Mouse (Mus musculus) urinary bladder, adult 2 months (tissue): ENCODE data around the gene Ier5. TPM values are rescaled to one million over a fixed set of nuclear protein-coding genes. Genes with fewer than 3 reads are reported as not detected.

Experiments used
- DNase-seq: peaks from one replicate; pipeline ENCODE4 v3.0.0; 2022; ENCODE audit warnings: low spot score
- polyA plus RNA-seq: library from polyadenylated mRNA; depleted of rRNA; stranded (reverse); fragments of >200 nt; gene quantifications from 2 replicates; pipeline ENCODE4 v1.2.3, GENCODE M21; 2012; rRNA removed

The Ier5 gene
- polyA plus RNA-seq, result 29.7 and 40.7 TPM in 2 replicates

DNA sequence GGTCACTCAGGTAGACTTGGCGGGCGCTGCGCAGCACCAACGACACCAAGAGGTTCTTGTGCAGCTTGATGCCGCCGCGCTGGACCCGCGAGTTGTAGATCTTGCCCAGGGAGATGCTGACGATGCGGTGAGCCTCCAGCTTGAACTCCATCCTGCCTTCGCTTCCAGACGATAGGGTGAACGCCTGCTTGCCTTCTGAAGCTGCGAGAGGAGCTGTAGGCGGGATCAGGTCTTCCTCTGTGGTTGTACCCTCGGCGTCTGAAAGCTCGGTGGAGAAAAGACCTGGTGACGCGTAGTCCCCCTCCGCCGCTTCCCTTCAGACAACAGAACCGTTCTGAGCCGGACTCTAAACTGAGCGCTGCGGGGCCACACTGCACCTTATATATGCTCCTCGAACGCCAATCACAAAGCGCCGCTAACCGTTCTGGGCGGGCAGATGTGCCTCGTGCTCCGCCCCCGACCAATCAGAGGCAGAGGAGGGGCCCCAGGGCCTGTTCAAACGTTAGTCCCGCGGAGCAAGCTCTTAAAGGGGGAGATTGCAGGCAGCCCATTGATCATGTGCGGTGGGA, at the start of gene Ier5:
TSS of gene Ier5 (minus strand) at position 357 of the 569 bp plus-strand sequence.
- DNase-seq, result peak; percentile 99

DNA sequence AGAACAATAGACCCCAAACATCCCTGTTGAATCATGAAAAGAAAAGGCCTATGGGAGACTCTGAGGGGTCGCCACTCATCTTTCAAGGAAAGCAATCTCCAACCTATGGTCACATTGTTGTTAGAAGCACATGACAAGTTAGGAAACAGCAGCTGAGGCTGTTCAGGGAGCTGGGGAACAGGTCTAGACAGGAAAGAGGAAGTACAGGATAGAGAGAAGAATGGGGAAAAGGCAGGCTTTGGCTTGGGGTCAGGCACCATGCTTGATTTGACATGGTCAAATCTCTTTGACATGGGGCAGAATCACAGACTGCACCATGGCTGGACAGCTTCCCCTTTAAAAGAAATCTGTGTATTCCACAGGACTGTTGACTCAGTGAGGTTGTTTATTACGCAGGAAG, 47.8 kb upstream of the Ier5 start:
- no peak for DNase-seq

DNA sequence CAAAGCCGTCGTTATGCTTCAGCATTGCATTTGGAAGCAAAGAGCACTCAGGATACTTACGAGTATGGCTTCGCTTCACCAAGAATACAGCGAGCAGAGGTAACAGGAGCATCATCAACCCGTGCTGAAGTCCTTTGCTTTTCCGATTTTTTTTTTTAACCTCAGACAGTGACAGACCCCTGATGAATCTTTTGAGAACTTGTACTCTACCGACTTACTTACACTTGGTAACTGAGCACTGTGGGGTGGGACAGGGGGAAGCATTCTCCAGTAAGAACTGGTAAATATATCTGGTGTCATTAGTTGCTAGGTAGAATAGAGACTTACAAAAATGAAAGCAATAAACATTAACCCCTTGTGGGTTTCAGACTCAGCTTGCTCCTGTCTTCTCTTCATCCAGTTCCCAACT, 47.1 kb upstream of the Ier5 start, which contains the start of gene Mr1:
TSS of gene Mr1 (minus strand) at position 243 of the 409 bp plus-strand sequence.
- no peak for DNase-seq

DNA sequence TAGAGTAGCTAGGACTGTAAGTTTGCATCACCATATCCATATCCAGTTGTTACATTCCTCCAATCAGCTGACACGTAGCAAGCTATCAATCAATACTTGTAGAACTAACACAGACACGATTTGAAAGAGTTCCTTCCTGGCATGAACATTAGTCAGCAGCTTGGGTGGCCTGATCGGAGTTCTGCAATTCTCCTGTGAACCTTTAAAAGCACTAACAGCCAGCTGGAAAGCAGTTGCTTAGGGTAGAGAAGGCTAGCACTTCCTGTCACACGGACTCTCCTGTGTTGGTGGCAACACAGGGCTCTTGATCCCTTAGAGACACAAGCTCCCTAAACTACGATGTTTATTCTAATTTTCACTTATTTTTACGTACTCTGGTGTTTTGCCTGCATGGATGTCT, 46.2 kb upstream of the Ier5 start:
- no peak for DNase-seq

DNA sequence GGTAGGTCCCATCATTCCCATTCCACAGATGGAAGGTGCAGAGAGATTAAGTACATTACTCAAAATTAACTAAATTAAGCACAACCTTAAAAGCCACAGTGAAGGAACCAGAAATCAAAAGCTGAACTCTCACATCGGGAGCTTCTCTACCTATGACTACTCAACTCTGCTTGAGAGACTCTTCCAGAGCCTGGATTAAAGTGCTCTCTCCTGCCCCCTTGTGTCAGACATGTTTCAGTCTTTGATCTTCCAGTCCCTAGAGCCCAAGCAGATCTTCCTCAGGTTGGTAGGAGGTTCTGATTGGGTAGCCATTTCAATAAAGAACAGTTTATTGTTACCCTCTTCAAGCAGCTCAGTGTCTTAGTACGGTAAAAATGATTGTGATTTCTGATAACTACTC, 40.6 kb upstream of the Ier5 start:
- DNase-seq, result no peak

DNA sequence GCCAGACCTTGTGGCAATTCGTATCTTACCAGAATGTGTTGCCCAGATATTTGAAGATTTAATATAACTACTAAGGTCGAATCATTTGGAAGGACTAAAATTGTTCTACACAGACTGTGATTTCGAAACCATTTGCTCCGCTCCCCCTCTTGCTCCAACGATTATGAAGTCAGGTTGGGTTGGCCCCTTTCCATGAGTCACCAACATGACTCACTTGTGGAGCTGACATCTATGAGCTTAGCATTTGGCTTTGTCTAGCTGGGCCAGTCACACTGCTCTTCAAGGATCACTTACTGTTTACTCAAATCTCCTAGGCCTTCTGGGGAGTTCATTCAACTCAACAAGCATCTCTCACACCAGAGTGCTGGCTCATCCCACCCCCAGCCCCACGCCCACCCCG, 39.4 kb upstream of the Ier5 start:
- no peak for DNase-seq

DNA sequence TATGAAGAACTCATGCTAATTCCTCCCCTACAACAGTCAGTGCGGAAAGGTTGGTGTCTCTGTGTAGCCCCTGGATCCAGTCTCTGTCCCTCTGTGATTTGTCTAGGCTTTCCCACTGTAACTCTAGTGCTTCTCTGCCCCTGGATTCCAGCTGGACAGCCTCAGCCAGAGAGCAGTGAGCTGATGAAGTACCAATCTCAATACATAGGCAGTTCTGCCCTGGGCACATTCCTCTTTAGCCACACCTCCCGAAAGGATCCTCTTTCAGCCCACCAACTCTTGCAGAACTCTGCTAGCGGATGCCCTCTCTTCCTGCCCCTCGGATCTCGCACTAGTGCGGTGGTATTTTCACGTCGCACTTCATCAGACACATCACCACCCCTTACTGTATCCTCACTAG, 35.4 kb upstream of the Ier5 start:
- DNase-seq, result no peak

DNA sequence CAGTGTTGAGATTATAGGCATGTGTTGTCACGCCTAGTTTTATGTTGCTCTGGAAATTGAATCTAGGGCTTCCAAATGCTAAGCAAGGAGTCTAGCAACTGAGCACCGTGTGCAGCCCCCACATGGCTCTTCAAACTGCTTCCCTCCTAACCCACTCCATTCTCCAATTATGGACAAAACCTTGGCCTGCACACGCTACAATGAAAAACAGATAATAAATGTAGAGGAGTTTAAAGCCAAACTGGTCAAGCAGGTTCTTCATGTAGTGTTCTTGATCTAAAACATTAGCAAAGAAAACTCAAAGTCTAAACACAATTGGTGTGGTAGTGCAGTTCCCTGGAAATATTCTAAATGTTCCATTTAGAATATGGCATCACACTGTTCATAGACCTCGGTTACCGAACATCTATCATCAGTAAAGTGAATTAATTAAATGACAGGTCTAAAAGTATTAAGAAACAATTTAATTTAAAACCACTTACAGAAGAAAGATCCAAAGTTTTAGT, 28.0 kb upstream of the Ier5 start:
- DNase-seq, result no peak

DNA sequence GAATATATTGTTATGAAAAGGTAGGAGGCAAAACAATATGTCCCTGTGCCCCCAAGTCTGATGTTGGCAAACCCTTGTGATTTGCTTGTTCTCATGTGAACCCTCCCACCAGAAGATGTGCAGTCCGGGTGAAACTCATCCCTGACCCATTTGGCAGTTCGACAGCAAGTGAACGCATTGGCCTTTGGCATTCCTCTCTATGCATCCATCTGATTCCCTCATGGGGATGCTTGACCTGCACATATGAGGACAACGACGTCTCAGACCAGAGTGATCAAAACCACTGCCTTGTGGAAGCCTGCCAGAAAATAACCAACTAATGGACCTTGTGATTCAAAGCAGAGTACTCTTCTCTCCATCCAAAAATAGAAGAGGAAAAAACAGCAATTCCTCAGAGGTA, 27.3 kb upstream of the Ier5 start:
- no peak for DNase-seq

DNA sequence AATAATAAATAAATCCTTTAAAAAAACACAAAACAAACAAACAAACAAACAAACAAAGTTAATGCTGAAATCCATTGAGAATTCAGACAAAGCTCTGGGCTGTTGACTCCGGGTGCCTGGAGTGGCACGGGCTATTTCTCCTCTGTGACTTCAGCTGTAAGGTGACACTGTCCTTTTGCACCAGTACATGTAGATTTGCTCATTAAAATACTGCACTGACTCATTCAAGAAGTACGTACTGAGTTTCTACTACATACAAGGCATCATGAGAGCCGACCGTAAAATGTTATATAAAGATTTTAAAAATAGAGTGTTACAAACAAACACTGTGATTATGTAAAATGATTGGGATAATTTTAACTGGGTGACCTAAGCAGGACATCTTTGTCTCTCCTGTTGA, 25.0 kb upstream of the Ier5 start:
- no peak for DNase-seq

DNA sequence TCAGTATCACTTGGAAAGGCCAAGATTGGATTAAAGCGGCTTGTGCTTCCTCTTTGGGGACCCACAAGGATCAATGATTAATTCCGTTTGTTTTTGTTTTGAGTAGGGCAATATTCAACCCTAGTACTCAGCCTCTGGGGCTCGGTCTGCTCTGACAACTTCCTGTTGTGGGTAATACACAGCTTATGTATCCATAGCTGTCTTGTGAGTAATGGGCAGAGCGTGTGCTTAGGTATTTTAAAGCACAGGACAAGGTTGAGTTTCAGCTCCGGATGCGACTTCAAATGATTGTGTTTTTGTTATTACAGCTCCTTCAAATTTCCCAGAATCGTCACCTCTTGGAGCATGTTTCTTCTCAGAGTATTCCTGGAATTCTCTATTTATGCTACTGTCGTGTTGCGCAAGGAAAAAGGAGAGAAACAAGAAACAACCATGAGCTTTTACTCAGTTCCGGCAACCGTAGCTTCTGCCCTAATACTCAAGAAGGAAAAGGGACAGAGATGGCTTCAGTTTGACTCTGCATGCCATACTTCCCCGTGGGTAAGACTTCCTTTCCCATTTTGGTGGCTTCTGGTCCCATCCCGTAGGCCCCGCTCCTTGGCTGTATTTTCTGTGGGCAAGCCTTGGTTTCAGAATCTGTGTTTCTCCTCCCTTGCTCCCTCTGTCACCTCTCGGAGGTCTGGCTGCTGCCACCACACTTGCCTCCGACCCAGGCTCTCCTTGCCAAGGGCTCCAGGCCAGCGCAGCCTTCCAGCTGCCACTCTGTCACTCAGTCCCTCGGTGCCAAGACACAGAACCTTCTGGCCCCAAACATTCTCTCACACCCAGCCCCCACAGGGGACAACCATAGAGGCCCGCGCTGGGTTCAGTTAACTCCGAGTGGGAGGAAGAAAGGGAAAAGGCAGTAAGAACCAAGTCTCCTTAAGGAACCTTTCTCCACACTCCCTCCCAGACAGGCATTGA, 22.8 kb upstream of the Ier5 start:
- no peak for DNase-seq

DNA sequence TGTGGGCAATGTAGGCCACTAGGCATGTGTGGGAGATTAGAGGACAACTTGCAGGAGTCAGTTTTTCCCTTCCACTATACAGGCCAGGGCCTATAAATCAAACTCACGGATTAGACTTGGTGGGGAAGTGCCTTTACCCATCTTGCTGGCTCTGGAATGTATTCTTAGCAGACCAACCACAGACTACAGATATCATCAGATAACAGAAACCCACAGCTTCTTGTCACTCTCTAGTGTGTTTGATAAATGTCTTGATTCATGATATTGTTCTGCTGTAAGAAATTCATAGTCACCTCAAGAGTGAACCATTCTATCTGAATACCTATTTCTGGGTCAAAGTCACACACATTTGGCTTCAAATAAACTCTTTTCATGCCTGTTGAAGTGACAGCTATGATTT, 20.3 kb upstream of the Ier5 start:
- no peak for DNase-seq

DNA sequence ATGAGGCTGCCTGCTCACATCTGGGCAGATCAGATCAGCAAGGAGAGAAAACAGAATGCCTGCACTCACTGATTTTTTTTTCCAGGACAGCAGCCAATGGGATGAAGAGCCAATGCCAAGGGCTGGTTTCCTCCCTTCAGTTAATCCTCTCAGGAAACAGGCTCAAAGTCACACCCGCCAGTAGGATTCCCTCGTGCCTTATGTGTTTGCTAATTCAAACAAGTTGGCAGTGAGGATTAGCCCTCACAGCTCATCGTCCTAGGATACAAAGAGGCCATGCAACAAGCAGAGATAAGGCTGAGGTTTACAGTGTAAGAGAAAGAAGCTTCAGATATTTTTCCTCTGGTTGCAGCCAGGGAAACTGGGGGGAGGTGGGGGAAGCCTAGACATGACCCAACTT, 14.5 kb upstream of the Ier5 start:
- no peak for DNase-seq

DNA sequence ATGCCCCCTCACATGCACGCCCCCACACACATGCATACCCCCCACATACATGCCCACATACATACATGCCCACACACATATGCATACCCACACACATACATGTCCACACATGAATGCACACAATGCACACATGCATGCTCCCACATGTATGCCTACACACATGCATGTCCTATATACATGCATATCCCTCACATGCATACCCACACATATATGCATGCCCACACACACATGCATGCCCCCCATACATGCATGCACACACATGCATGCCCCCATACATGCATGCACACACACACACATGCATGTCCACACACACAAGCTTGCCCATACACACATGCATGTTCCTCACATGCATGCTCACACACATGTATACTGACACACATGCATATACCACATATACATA, 13.4 kb upstream of the Ier5 start:
- no peak for DNase-seq

DNA sequence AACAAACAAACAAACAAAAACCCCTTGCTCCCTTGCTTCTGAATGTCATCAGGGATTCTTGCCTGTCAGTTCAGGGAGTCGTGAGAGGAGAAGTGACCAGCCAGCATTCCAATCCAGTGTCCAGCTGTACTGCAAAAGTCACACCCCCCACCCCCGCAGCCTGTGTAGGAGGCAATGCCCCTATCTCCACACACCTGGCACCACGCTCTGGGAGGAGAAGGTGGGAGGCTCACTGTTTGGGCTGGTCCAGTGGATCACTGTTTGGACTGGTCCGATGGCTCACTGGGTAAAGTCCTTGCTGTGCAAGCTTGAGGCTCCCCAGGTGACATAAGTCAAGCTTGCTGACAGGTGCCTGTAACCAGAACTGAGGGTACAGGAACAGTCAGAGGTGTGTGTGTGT, 12.7 kb upstream of the Ier5 start:
- DNase-seq, result no peak

DNA sequence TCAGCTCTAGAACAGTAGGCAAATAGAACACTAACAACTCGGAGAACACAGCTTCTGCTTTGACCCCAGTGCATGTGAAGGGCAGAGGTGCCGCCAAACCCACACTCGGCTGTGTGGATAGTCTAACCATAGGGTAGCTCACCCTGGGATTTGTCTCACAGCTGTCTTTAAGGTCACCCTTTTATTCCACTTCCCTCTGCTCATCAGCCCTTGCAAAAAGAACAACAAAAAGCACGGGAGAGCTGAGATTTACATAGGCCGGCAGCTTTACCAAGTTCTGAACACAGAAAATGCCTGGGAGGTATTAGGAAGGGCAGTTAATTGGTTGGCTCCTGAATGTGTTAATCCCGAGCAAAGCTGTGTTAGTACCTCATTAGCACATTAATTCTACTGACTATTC, 12.1 kb upstream of the Ier5 start:
- no peak for DNase-seq

DNA sequence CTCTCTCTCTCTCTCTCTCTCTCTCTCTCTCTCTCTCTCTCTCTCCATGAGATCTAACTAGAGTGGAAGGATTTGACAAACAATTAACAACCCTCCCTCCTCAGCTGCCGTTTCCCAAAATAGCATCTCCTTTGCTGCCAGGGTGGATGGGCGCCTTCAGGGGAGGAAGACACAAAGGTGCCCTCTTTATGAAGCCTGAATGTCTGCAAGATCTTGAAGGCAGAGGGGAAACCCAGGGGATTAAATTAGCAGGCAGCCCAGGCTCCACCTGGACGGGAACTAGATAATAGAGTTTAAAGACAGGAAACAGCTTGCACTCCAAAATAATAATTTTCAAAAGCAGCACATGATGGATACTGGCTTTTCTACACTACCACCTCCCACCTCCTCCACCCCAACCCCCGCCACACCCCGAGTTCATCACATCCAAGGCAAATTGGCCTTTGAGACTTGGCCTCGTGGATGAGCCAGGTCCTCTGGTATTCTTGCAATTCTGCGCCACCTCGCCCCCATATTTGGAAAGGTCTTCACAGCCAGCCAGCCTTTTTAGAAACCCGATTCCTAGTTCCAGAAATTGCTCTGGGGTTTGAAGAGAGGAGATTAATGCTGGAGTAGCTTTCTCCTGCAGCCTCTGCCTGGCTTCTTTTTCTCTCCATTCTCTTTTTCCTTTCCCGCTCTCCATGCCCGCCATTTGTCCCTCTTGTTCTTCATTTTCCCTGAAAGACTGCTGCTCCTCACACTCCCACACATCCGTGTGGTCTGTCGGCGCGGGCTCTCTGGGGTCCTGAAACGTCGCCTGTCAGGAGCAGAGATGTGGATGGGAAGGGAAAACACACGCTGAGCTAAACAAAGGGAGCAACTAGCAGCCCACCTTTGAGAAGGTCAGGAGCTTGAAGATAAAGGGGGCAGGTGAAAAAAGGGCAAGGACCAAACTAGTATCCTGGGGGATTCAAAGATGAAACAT, 10.2 kb upstream of the Ier5 start:
- no peak for DNase-seq

DNA sequence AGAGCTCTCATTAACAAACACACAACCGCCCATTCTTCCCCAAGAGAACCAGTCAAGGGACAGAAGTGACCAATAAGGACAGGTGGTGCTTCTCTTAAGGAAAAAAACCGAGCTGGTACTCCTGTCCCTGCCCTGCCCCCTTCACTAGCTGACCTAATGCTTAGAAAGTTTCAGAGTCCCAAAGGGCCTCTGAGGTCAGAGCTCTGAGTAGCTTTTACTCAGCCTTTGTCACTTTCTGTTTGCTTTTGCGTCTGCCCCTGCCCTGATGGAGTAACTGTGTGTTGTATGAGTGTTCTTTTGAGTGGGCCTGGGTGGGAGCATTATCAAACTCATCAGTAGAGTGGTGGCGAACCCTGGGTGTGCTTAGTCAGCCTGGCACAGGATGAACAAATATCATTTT, 9.0 kb upstream of the Ier5 start:
- DNase-seq, result no peak

DNA sequence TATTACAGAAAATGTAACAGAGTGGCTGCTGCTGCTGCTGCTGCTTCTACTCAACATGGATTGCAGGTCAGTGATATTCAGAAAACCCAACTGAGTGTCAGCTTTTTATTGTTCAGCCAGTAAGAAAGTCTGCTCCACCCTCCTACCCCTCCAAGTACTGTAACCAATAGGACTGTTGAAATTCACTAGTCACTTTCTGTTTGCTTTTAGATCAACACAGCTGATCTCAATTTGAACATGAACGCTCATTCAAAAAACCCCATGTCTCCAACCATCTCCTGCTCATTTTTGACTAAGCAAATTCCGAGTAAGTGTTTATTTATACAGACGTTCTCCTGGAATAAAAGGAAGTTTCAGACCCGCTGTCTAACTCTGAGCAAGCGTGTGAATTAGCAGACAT, 8.4 kb upstream of the Ier5 start:
- no peak for DNase-seq

DNA sequence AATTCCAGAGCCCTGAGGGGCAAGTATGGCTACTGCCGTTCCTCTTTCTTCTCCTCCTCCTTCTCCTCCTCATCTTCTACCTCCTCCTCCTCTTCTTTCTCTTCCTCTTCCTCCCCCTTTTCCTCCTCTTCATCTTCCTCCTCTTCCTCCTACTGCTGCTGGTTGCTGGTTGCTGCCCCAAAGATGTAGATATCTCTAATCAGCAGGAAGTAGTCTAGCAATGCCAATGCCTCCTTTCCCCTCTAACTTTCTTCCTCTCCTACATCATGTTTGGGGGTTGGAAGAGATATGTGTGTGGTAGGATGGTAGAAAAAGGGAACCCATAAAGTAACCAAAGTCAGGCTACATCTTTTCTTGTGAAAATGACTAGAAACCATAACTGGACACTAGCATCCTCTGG, 6.9 kb upstream of the Ier5 start:
- DNase-seq, result no peak

DNA sequence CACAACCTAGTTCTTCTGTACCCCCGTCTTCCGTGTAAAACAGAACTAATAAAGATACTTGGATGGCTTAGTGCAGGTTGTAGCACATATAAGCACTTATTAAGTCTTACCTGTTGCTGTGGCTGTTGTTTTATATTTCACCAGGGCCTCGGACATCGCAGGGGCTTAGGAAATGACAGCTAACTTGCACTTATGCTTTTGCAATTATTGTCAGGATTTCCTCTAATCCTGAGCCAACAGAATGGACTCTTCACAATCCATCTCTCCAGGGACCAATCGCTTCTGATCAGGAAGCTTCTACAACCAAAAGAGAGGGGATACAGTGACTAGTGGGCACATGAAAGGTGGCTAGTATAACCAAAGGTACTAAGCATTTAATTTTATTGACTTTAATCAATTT, 4.6 kb upstream of the Ier5 start:
- no peak for DNase-seq

DNA sequence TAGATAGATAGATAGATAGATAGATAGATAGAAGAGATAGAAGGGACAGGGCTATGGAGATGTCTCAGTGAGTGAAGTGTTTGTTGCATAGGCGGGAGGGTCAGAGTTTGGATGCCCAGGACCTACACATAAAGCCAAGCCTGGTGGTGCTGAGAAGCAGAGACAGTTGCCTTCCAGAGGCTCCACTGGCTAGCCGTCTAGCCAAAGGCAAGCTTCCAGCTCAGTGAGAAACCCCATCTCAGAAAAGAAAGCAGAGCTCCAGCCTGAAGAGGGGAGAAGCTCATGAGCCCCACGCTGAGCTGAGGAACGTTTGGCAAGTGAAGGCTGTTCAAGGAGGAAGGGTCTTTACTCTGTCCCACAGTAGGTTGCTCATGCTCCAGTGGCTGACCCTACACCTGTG, 3.2 kb upstream of the Ier5 start:
- no peak for DNase-seq
